Mouse (Mus musculus) brain, embryonic 14.5 days (tissue): Measurements from ENCODE around the gene Tnfrsf11a.

ENCODE experiments used
- CTCF ChIP-seq: fragments of 200-500 bp; IDR thresholded peaks from 2 replicates; pipeline ENCODE4 v1.5.1; 2012; ENCODE audit warnings: inconsistent platforms, mild to moderate bottlenecking, moderate library complexity, borderline replicate concordance; ENCODE audit not compliant: insufficient read depth, insufficient read length; ENCODE audit errors: extremely low read depth
- POLR2A ChIP-seq: fragments of 200-500 bp; IDR thresholded peaks from 2 replicates; pipeline ENCODE4 v1.6.1; 2012; ENCODE audit warnings: mild to moderate bottlenecking, inconsistent platforms, borderline replicate concordance; ENCODE audit not compliant: poor library complexity, insufficient read depth, insufficient read length, severe bottlenecking; ENCODE audit errors: extremely low read depth

GRCm38 (mm10) chr1:105794670-105795069, 14.2 kb downstream of the Tnfrsf11a start:
- no peak for TF ChIP-seq CTCF
- no peak for TF ChIP-seq POLR2A
